Mouse (Mus musculus): ENCODE measurements at regions not wholly inside any gene's neighbourhood (a gene's known extent, or its start where the extent isn't known, plus 50 kb on each side); places are given as distances from the start of the nearest gene placed in this dataset.

GRCm38 (mm10) chr15:63592758-63593463 lies 252.1 kb downstream of the Gsdmc2 start:
- Histone ChIP-seq H3K4me2 (ENCODE audit: low read depth, low read length) (no peak overlapping the region), H3K9ac (replicated peaks) (no peak overlapping the region), H3K27ac (ENCODE audit: low read depth) (no peak overlapping the region), H3K36me3 (replicated peaks; ENCODE audit: insufficient read depth, low read length) (no peaks in the 10 kb centered on the region), H3K27me3 (ENCODE audit: insufficient read depth, low read length) (no peaks in the 10 kb centered on the region), H3K9me3 (ENCODE audit: low read length) (no peaks in the 10 kb centered on the region), H3K4me1 (ENCODE audit: insufficient read depth) (no peaks in the 10 kb centered on the region), H3K4me3 (ENCODE audit: low read depth, low read length) (no peak overlapping the region)
- WGBS (ENCODE audit: insufficient replicate concordance), result 82% methylated on average over 5 of the region's 5 CpGs
- ATAC-seq (no peak), DNase-seq (no peak)
- TF ChIP-seq CTCF (IDR thresholded peaks at IDR 0.05; ENCODE audit: low read depth), result no peak
- no peak for TF ChIP-seq EP300 (IDR thresholded peaks at IDR 0.05; ENCODE audit: low read depth)

GRCm38 (mm10) chr15:63559293-63559692 lies 285.7 kb downstream of the Gsdmc2 start:
- Histone ChIP-seq H3K4me2 (ENCODE audit: low read depth, low read length) (no peak overlapping the region), H3K9ac (replicated peaks) (no peak overlapping the region), H3K4me3 (ENCODE audit: low read depth, low read length) (no peak overlapping the region), H3K9me3 (ENCODE audit: low read length) (no peaks in the 10 kb centered on the region), H3K27me3 (ENCODE audit: insufficient read depth, low read length) (no peaks in the 10 kb centered on the region), H3K4me1 (ENCODE audit: insufficient read depth) (no peaks in the 10 kb centered on the region), H3K27ac (ENCODE audit: low read depth) (no peak overlapping the region), H3K36me3 (replicated peaks; ENCODE audit: insufficient read depth, low read length) (no peaks in the 10 kb centered on the region)
- DNase-seq (no peak), ATAC-seq (no peak)
- 48% methylated on average over 2 of the region's 2 CpGs for WGBS (ENCODE audit: insufficient replicate concordance)
- no peak for TF ChIP-seq CTCF (IDR thresholded peaks at IDR 0.05; ENCODE audit: low read depth)
- TF ChIP-seq EP300 (IDR thresholded peaks at IDR 0.05; ENCODE audit: low read depth), result no peak

GRCm38 (mm10) chr15:63558691-63559090 lies 286.3 kb downstream of the Gsdmc2 start:
- no peaks in the 10 kb centered on the region for H3K27me3 ChIP-seq (ENCODE audit: insufficient read depth, low read length)
- H3K4me3 ChIP-seq (ENCODE audit: low read depth, low read length), result no peak overlapping the region
- DNase-seq, result no peak
- no peak for TF ChIP-seq EP300 (IDR thresholded peaks at IDR 0.05; ENCODE audit: low read depth)
- TF ChIP-seq CTCF (IDR thresholded peaks at IDR 0.05; ENCODE audit: low read depth), result no peak
- no peaks in the 10 kb centered on the region for H3K4me1 ChIP-seq (ENCODE audit: insufficient read depth)
- no peaks in the 10 kb centered on the region for H3K9me3 ChIP-seq (ENCODE audit: low read length)
- no peak overlapping the region for H3K9ac ChIP-seq (replicated peaks)
- H3K27ac ChIP-seq (ENCODE audit: low read depth), result no peak overlapping the region
- H3K4me2 ChIP-seq (ENCODE audit: low read depth, low read length), result no peak overlapping the region
- ATAC-seq, result no peak
- 79% methylated on average over 1 of the region's 1 CpGs for WGBS (ENCODE audit: insufficient replicate concordance)
- no peaks in the 10 kb centered on the region for H3K36me3 ChIP-seq (replicated peaks; ENCODE audit: insufficient read depth, low read length)

- no peaks in the 10 kb centered on the region for H3K9me3 ChIP-seq (ENCODE audit: low read length)
- H3K4me1 ChIP-seq (ENCODE audit: insufficient read depth), result no peaks in the 10 kb centered on the region
- H3K4me3 ChIP-seq (ENCODE audit: low read depth, low read length), result no peak overlapping the region
- 78% methylated on average over 3 of the region's 3 CpGs for WGBS (ENCODE audit: insufficient replicate concordance)
- TF ChIP-seq CTCF (IDR thresholded peaks at IDR 0.05; ENCODE audit: low read depth) (no peak), EP300 (IDR thresholded peaks at IDR 0.05; ENCODE audit: low read depth) (no peak)
- H3K4me2 ChIP-seq (ENCODE audit: low read depth, low read length), result no peak overlapping the region
- no peak for DNase-seq
- no peak overlapping the region for H3K9ac ChIP-seq (replicated peaks)
- no peak for ATAC-seq
- no peaks in the 10 kb centered on the region for H3K36me3 ChIP-seq (replicated peaks; ENCODE audit: insufficient read depth, low read length)
- no peak overlapping the region for H3K27ac ChIP-seq (ENCODE audit: low read depth)
- no peaks in the 10 kb centered on the region for H3K27me3 ChIP-seq (ENCODE audit: insufficient read depth, low read length)
Observed at GRCm38 (mm10) chr15:63557816-63558215, 287.2 kb downstream of the Gsdmc2 start.

- TF ChIP-seq EP300 (IDR thresholded peaks at IDR 0.05; ENCODE audit: low read depth), result no peak
- no peak for TF ChIP-seq CTCF (IDR thresholded peaks at IDR 0.05; ENCODE audit: low read depth)
- DNase-seq (no peak), ATAC-seq (no peak)
- Histone ChIP-seq H3K9me3 (ENCODE audit: low read length) (no peaks in the 10 kb centered on the region), H3K4me2 (ENCODE audit: low read depth, low read length) (no peak overlapping the region), H3K27ac (ENCODE audit: low read depth) (no peak overlapping the region), H3K4me3 (ENCODE audit: low read depth, low read length) (no peak overlapping the region), H3K4me1 (ENCODE audit: insufficient read depth) (no peaks in the 10 kb centered on the region), H3K9ac (replicated peaks) (no peak overlapping the region), H3K36me3 (replicated peaks; ENCODE audit: insufficient read depth, low read length) (no peaks in the 10 kb centered on the region), H3K27me3 (ENCODE audit: insufficient read depth, low read length) (no peaks in the 10 kb centered on the region)
- 77% methylated on average over 5 of the region's 5 CpGs for WGBS (ENCODE audit: insufficient replicate concordance)
Observed at GRCm38 (mm10) chr15:63553597-63553996, 291.4 kb downstream of the Gsdmc2 start.

GRCm38 (mm10) chr15:63532337-63533055 lies 312.5 kb downstream of the Gsdmc2 start:
- TF ChIP-seq CTCF (IDR thresholded peaks at IDR 0.05; ENCODE audit: low read depth), result no peak
- TF ChIP-seq EP300 (IDR thresholded peaks at IDR 0.05; ENCODE audit: low read depth), result no peak
- no peak overlapping the region for H3K27ac ChIP-seq (ENCODE audit: low read depth)
- H3K27me3 ChIP-seq (ENCODE audit: insufficient read depth, low read length), result no peaks in the 10 kb centered on the region
- 75% methylated on average over 12 of the region's 12 CpGs for WGBS (ENCODE audit: insufficient replicate concordance)
- H3K4me2 ChIP-seq (ENCODE audit: low read depth, low read length), result no peak overlapping the region
- H3K4me1 ChIP-seq (ENCODE audit: insufficient read depth), result no peaks in the 10 kb centered on the region
- no peak for ATAC-seq
- no peak overlapping the region for H3K4me3 ChIP-seq (ENCODE audit: low read depth, low read length)
- H3K36me3 ChIP-seq (replicated peaks; ENCODE audit: insufficient read depth, low read length), result no peaks in the 10 kb centered on the region
- H3K9me3 ChIP-seq (ENCODE audit: low read length), result no peaks in the 10 kb centered on the region
- DNase-seq, result no peak
- no peak overlapping the region for H3K9ac ChIP-seq (replicated peaks)
